9 mouse cellular contexts compared by ENCODE assay signal in genomic region chr6:45059091-45059490, GRCm38 (mm10). TPM values are rescaled to one million over a fixed set of nuclear protein-coding genes. Genes with fewer than 3 reads are reported as not detected.
DNase-seq lines count a peak whose midpoint lies in the region; ATAC-seq lines count a peak whose summit lies in the region.
"Had no signal": no experiment of that assay in that cellular context is flagged by ENCODE, and none has a peak within 500 bp of the region (broad histone marks: within the 10 kb centered on the region; RNA-seq: fewer than 3 reads in every experiment).

TSS of gene Cntnap2 (plus strand) at chr6:45059357.

- no peaks in the 10 kb centered on the region for H3K4me1 ChIP-seq in kidney, embryonic 14.5 days (ENCODE audit: control insufficient read depth, insufficient read depth, low read length)
- no peaks in the 10 kb centered on the region for H3K4me1 ChIP-seq in embryonic facial prominence, embryonic 11.5 days (ENCODE audit: control insufficient read depth, insufficient read depth, low read length)
- no peaks in the 10 kb centered on the region for H3K4me1 ChIP-seq in hindbrain, embryonic 16.5 days (ENCODE audit: control insufficient read depth, insufficient read depth, low read depth, low read length)
- no peaks in the 10 kb centered on the region for H3K4me1 ChIP-seq in limb, embryonic 11.5 days (ENCODE audit: control insufficient read depth, insufficient read depth, low read length)
- H3K4me1 ChIP-seq: lung, embryonic 15.5 days had no signal

- peak; percentile 80 for ATAC-seq in kidney, embryonic 14.5 days (ENCODE audit: low FRiP score, low TSS enrichment)
- no peak; the same call in 1 of the 2 replicates for ATAC-seq in embryonic facial prominence, embryonic 11.5 days (replicated peaks; ENCODE audit: insufficient number of reproducible peaks, low FRiP score, low TSS enrichment, low read depth)
- peak; percentile 77 for ATAC-seq in hindbrain, embryonic 16.5 days
- no peak for ATAC-seq in limb, embryonic 11.5 days (ENCODE audit: insufficient number of reproducible peaks, low FRiP score, low TSS enrichment, low read depth)
- no peak for ATAC-seq in megakaryocyte, adult 5-6 weeks (ENCODE audit: poor library complexity, severe bottlenecking)

- no peak for DNase-seq in kidney, adult 11 months
- DNase-seq in adrenal gland, postnatal 36 days: peak; percentile 58 to 64
- peak; percentile 93 for DNase-seq in embryonic facial prominence, embryonic 11.5 days (ENCODE audit: low spot score)
- peak; percentile 89 for DNase-seq in limb, embryonic 11.5 days (ENCODE audit: low spot score)
- DNase-seq in ovary, postnatal 14 days (ENCODE audit: low spot score): peak; percentile 46

- H3K27me3 ChIP-seq in kidney, embryonic 14.5 days (ENCODE audit: control insufficient read depth, insufficient read depth, low read length): no peaks in the 10 kb centered on the region
- 0 out of 2 replicates have a peak, but pooled peaks cover 2% of the 10 kb centered on the region for H3K27me3 ChIP-seq in embryonic facial prominence, embryonic 11.5 days (ENCODE audit: control insufficient read depth, insufficient read depth, low read length)
- no peaks in the 10 kb centered on the region for H3K27me3 ChIP-seq in hindbrain, embryonic 16.5 days (replicated peaks; ENCODE audit: control insufficient read depth, insufficient read depth, low read length)
- H3K27me3 ChIP-seq in limb, embryonic 11.5 days (ENCODE audit: control insufficient read depth, insufficient read depth, low read length): 0 out of 2 replicates have a peak, but pooled peaks cover 3% of the 10 kb centered on the region

- no peak within 1 kb of the TSS for H3K27ac ChIP-seq in kidney, embryonic 14.5 days (ENCODE audit: low read depth, low read length)
- no peak within 1 kb of the TSS for H3K27ac ChIP-seq in embryonic facial prominence, embryonic 11.5 days (replicated peaks; ENCODE audit: low read depth, low read length)
- H3K27ac ChIP-seq in hindbrain, embryonic 16.5 days (ENCODE audit: low read depth, low read length): peak within 1 kb of the TSS; percentile 77
- no peak within 1 kb of the TSS for H3K27ac ChIP-seq in limb, embryonic 11.5 days (replicated peaks; ENCODE audit: low read depth, low read length)
- H3K27ac ChIP-seq: lung, embryonic 15.5 days had no signal

- peak within 1 kb of the TSS; percentile 12; the same call in 1 of the 2 replicates for H3K4me2 ChIP-seq in kidney, embryonic 14.5 days (replicated peaks; ENCODE audit: low read depth, low read length)
- H3K4me2 ChIP-seq in embryonic facial prominence, embryonic 11.5 days (ENCODE audit: low read depth, low read length): peak within 1 kb of the TSS; percentile 29
- peak within 1 kb of the TSS; percentile 62 for H3K4me2 ChIP-seq in hindbrain, embryonic 16.5 days (ENCODE audit: low read length)
- H3K4me2 ChIP-seq in limb, embryonic 11.5 days (ENCODE audit: low read depth, severe bottlenecking): no peak within 1 kb of the TSS
- H3K4me2 ChIP-seq: lung, embryonic 15.5 days had no signal

- no peaks in the 10 kb centered on the region for H3K9me3 ChIP-seq in kidney, embryonic 14.5 days (ENCODE audit: control insufficient read depth, low read length)
- no peaks in the 10 kb centered on the region for H3K9me3 ChIP-seq in embryonic facial prominence, embryonic 11.5 days (replicated peaks; ENCODE audit: control insufficient read depth, low read length)
- H3K9me3 ChIP-seq in hindbrain, embryonic 16.5 days (ENCODE audit: control insufficient read depth, low read length): no peaks in the 10 kb centered on the region
- no peaks in the 10 kb centered on the region for H3K9me3 ChIP-seq in limb, embryonic 11.5 days (ENCODE audit: control insufficient read depth, low read length)
- H3K9me3 ChIP-seq: lung, embryonic 15.5 days had no signal

- H3K36me3 ChIP-seq in kidney, embryonic 14.5 days (ENCODE audit: control insufficient read depth, insufficient read depth, low read length): no peaks in the 10 kb centered on the region
- no peaks in the 10 kb centered on the region for H3K36me3 ChIP-seq in embryonic facial prominence, embryonic 11.5 days (replicated peaks; ENCODE audit: control insufficient read depth, insufficient read depth, low read depth, low read length)
- no peaks in the 10 kb centered on the region for H3K36me3 ChIP-seq in hindbrain, embryonic 16.5 days (ENCODE audit: control insufficient read depth, insufficient read depth, low read length)
- H3K36me3 ChIP-seq in limb, embryonic 11.5 days (ENCODE audit: control insufficient read depth, insufficient read depth, low read length): no peaks in the 10 kb centered on the region
- H3K36me3 ChIP-seq: lung, embryonic 15.5 days had no signal

- H3K9ac ChIP-seq in kidney, embryonic 14.5 days (ENCODE audit: low read depth, low read length): no peak within 1 kb of the TSS
- H3K9ac ChIP-seq in embryonic facial prominence, embryonic 11.5 days (replicated peaks; ENCODE audit: low read length): no peak within 1 kb of the TSS
- H3K9ac ChIP-seq in hindbrain, embryonic 16.5 days (ENCODE audit: low read depth, low read length): peak within 1 kb of the TSS; percentile 68
- no peak within 1 kb of the TSS for H3K9ac ChIP-seq in limb, embryonic 11.5 days (ENCODE audit: low read length)
- H3K9ac ChIP-seq: lung, embryonic 15.5 days had no signal

- no peak within 1 kb of the TSS for H3K4me3 ChIP-seq in kidney, embryonic 14.5 days (ENCODE audit: low read length)
- H3K4me3 ChIP-seq in embryonic facial prominence, embryonic 11.5 days (ENCODE audit: low read depth, low read length): 0 out of 2 replicates have a peak within 1 kb of the TSS, but pooled peaks have one; percentile 14
- H3K4me3 ChIP-seq in hindbrain, embryonic 16.5 days (ENCODE audit: low read length): peak within 1 kb of the TSS; percentile 48
- H3K4me3 ChIP-seq in limb, embryonic 11.5 days (ENCODE audit: low read depth, low read length): no peak within 1 kb of the TSS
- H3K4me3 ChIP-seq: lung, embryonic 15.5 days had no signal

- WGBS in kidney, embryonic 14.5 days: 12% methylated on average over 8 of the region's 8 CpGs
- WGBS in embryonic facial prominence, embryonic 11.5 days: 9% methylated on average over 8 of the region's 8 CpGs
- WGBS in hindbrain, embryonic 16.5 days: 5% methylated on average over 8 of the region's 8 CpGs
- WGBS in limb, embryonic 11.5 days: 9% methylated on average over 8 of the region's 8 CpGs

RNA-seq across cellular contexts. Expression of gene Cntnap2, which starts in this region (rescaled TPM):
- 1.9 and 4.0 TPM in 2 replicates for polyA plus RNA-seq in kidney, embryonic 14.5 days (2014; fragmentation: Nextera tagmentation; extraction: Ambion mirVana)
- total RNA-seq in adrenal gland, postnatal 36 days (2021): 1 to 10 TPM in 1 of 2 experiments, under 1 TPM in 1; 0.76 to 2.0 TPM
- polyA plus RNA-seq in embryonic facial prominence, embryonic 11.5 days (2014; fragmentation: Nextera tagmentation; extraction: Ambion mirVana): 5.5 and 6.7 TPM in 2 replicates
- 48.2 and 48.8 TPM in 2 replicates for polyA plus RNA-seq in hindbrain, embryonic 16.5 days (2015; fragmentation: Nextera tagmentation; extraction: Ambion mirVana)
- 0.75 and 0.79 TPM in 2 replicates for polyA plus RNA-seq in limb, embryonic 11.5 days (2014; fragmentation: Nextera tagmentation; extraction: Ambion mirVana)
- total RNA-seq in megakaryocyte, adult 5-6 weeks (2015): not detected in 2 replicates
- not detected in 2 replicates for total RNA-seq in megakaryocyte, adult 5-6 weeks (2017)

Comparison
In these comparisons a context has a peak if more than half of its experiments do, and no peak if none do; other contexts are left out.
1. Peak in DNase-seq in limb, embryonic 11.5 days; RNA of the gene not detected or under 1 TPM.
2. ATAC-seq: peak in kidney, embryonic 14.5 days (single experiment) and hindbrain, embryonic 16.5 days (single experiment); none in embryonic facial prominence, embryonic 11.5 days (single experiment), limb, embryonic 11.5 days (single experiment) and megakaryocyte, adult 5-6 weeks (single experiment).
3. H3K4me3 ChIP-seq: peak in embryonic facial prominence, embryonic 11.5 days (single experiment) and hindbrain, embryonic 16.5 days (single experiment); none in kidney, embryonic 14.5 days (single experiment) and limb, embryonic 11.5 days (single experiment).